Mouse (Mus musculus): ENCODE data around the gene Kifc5b.
"Not testable (repeated sequence)": the region's sequence is repeated elsewhere in the genome, so short reads cannot be mapped to it uniquely, and the experiment has no call there.

Gene Kifc5b

DNA sequence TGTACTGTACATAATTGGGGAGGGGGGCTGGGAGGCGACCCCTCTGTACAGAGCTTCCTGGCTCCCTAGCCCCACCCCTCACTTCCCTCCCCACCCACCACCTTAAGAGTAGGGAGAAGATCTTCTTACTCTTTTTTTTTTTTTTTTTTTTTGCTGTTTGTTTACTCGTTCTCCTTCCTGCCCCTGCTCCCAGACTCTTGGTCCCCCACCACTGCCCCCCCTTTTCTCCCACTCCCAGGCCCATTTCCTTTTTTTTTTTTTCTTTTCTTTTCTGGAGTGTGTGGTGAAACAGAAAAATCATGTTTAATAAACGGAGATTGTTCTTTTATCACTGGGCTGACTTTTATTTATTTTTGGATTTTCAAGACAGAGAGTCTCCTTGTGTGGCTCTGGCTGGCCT, 55.2 kb downstream of the Kifc5b start:
- no peak for DNase-seq

GRCm38 (mm10) chr17:26972703-26973574, 56.0 kb downstream of the Kifc5b start, which contains the start of gene Zbtb9:
TSS of gene Zbtb9 (plus strand) at chr17:26973167.
- peak; percentile 97 for DNase-seq

DNA sequence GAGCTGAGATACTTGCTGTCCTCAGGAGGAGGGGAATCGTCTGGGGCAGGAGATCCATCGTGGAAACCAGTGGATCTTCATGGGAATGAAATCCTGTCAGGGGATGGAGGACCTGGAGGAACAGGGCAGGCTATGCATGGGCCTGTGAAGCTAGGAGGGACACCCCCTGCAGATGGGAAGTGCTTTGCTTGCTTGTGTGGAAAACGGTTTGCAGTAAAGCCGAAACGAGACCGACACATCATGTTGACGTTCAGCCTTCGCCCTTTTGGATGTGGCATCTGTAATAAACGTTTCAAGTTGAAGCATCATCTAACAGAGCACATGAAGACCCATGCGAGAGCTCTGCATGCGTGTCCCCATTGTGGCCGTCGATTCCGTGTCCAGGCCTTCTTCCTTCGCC, 57.7 kb downstream of the Kifc5b start:
- DNase-seq = no peak

- DNase-seq = no peak
Measured at GRCm38 (mm10) chr17:26975415-26975814, 58.5 kb downstream of the Kifc5b start.

- not testable (repeated sequence) for DNase-seq
Measured at GRCm38 (mm10) chr17:26977354-26977753, 60.5 kb downstream of the Kifc5b start.

DNA sequence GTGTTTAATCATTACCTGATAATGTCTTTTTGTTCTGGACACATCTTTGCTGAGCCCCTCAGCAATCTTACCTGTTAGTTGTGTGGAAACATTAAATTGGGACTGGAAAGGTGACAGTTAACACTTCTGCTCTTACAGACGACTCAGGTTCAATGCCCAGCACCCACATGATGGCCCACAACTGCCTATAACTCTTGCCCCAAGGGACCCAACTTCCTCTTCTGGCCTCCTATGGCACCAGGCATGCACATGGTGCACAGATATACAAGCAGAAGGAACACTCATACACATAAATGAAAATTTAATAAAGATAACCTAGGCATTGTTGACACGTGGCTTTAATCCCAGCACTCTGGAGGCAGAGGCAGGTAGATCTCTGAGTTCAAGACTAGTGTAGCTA, 62.5 kb downstream of the Kifc5b start:
- no peak for DNase-seq

DNA sequence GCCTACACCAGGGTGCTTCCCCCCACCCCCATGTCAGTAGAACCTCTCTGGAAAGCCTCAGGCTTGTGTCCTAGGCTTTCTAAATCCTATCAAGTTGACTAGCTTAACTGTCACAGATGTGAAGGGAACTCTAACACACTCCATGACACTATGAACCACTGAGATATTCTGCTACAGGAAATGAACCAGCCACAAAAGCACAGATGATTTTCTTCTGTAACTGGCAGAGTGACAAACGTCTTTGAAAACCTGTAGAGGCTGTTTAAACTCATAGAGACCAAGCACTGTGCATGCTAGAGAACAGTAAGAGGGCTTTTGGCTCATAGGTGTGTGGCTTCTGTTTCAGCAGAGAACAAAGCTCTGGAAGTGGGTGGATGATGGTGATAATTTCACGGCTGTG, 64.2 kb downstream of the Kifc5b start:
- no peak for DNase-seq

All from kidney, postnatal 36 days (tissue).